Mouse (Mus musculus): ENCODE data around the gene Lypd6b.

DNA sequence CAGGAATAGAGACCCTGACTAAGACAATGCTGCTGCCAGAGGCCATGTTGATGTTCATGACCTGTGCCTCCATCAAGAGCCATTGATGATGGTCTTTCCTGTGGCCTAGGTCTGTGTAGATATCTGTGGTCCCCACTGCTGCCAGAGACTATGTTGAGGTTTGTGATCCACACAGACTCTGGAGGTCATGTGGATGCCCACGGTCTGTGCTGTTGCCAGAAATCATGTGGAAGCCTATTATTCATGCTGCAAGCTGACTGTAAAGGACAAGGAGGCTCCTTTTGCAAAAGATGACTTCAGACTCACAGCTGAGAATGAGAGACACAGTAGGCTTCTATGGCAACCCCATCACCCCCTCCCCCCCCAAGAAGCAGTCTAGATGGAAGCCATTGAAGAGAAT, 209.7 kb downstream of the Lypd6b start:
- TF ChIP-seq CTCF (IDR thresholded peaks at IDR 0.05; ENCODE audit: borderline replicate concordance, extremely low read depth, insufficient read depth, insufficient read length) (no peak), POLR2A (IDR thresholded peaks at IDR 0.05; ENCODE audit: borderline replicate concordance, extremely low read depth, insufficient read depth, insufficient read length, poor library complexity, severe bottlenecking) (no peak)
